Mouse (Mus musculus) adrenal gland, adult 18-20 months (tissue): ENCODE data around the gene C130050O18Rik. TPM values are rescaled to one million over a fixed set of nuclear protein-coding genes. Genes with fewer than 3 reads are reported as not detected.

Experiments used
- DNase-seq, 2 experiments: peaks; one replicate each; pipeline ENCODE4 v3.0.0; 2021 to 2022; ENCODE audit warnings: low spot score in 2 of 2
- total RNA-seq, 2 experiments: library from RNA; stranded (reverse); gene quantifications; 1 replicate in 1 of 2; 2 replicates in 1 of 2; pipeline ENCODE4 v1.2.3; 2021

Gene C130050O18Rik
- total RNA-seq, 2 experiments from 2014 or later: 0.53 to 0.93 TPM

DNA sequence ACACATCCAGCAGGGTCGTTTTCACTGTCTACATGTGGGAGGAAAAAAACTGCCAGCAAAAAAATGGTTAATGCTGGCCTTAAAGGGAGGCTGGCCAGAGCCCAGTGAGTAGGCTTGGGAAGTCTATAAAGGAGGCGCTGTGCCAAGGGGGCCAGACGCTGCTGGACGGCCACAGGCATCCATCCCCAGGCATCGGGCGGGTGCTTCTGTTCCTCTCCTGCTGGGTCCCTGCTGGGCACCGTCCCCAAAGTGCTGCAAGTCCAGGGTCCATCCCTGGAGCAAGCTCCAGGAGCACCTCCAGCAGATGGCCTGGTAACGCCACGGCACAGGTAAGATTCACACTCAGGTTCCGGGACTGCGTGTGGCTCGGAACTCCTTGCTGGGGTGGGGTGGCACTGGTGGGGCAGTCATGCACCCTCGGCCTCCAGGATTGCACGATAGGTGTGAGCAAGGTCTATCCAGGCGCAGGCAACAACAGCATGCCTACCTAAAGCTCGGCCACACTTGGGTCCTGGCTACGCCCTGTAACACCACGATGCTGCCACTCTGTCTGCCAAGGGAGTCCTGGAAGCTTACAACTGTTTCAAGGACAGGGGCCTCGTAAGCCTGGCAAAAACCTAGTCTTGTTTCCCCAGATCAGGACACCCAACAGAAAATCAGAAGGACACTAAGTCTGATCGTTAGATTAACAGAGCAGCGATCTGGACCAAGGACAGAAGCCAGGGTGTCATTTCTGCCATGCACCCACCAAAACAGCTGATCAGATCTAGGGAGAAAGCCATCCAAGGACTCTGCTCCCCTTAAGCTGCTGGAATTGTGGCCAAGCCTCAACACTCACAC is 18.2 kb downstream of the C130050O18Rik start, which contains the start of gene Gper1:
TSS of gene Gper1 (plus strand) at position 126 of the 840 bp plus-strand sequence.
- DNase-seq: no peak

DNA sequence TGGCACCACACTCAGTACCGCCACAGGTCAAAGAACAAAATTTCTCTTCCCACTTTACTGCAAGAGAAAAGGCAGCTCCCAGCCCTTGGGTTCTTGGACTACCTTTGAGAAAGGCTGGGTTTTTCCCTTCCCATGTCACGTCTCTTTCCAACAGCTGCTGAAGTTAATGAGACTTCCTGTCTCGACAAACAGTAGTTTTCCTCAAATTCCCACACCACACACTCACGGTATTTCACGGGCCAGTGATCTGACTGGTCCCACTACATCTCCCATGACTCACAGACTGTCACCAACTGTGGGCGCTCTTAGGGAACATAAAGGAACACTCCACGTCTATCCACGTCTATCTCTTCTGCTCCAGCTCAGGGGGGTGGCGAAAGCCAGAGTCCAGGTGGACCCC is 20.1 kb downstream of the C130050O18Rik start:
- DNase-seq: no peak

DNA sequence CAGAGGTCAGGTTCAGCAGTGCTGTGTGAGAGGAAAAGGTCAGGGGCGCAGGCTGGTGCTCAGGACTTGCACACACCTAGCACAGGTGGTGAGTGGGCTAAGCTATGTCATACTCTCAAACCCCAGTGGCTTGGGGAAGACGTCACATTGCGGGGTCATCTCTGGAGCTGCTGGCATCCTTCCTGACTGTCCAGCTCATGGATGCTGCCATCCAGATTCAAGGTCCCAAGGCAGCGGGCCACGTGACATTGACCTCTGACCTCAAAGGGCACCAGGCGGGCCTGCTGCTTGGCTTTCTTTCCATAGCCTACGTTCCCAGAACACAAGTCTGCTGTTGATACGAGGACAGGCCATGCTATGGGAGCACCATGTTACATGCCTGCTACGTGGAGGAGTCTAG is 21.9 kb downstream of the C130050O18Rik start:
- DNase-seq: no peak

DNA sequence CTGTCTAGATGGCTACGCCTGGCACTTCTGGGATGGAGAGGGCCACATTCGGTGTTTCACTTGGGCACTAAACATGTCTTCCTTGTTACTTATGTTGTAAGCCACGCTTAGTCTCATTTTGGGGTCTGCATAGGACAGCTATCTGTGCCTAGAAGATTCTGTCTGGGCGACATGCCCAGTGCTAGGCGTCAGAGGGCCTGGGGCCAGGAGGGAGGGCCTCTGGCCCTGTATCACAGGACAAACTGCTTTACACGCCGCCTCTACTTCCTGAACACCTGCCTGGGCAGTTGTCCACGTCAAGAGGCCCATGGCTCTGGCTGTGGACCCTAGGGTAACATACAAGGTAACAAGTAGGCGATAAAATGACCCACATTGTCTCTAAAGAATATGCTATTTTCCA is 22.9 kb downstream of the C130050O18Rik start:
- DNase-seq: no peak

DNA sequence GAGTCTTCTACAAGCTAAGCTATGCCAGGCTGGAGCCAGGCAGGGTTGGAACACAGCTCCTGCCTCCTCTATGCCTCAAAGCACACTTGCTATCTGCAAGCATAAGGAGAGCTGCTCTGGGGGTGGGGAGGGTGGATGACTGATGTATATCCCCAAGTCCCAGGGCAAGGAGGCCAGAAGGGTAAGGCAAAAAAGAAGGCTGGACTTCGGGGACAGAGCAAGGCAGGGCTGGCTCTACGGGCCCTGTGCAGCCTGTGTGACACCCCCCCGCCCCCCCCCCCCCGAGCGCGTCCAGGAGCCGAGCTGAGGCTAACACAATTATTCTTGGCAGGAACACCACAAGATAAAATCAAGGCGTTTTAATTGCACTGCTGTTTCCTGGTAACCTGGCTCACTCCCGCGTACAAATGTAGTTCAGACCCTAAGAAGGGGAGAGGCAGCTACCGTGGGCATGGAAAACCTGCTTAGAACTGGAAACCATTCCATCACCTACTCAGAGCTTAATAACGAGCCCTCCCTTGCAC is 24.8 kb downstream of the C130050O18Rik start:
- DNase-seq: no peak

DNA sequence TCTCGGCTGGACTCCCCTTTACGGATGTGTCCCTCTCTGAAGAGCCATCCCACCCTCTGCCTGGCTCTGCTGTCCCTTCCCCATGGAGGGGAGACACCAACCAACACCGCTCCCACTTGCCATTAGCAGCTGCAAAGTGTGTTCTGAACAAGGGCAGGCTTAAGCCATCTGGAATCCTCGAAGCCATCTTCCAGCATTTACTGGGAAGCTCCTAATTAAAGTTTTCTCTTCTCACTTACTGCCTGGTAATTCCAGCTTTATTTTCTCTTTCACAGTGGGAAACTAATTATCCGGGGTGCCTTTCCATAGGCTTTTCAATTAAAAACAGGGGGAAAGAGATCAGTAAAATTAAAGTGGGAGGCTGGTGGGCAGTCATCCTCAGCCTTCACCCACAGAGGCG is 27.3 kb downstream of the C130050O18Rik start:
- DNase-seq: no peak

DNA sequence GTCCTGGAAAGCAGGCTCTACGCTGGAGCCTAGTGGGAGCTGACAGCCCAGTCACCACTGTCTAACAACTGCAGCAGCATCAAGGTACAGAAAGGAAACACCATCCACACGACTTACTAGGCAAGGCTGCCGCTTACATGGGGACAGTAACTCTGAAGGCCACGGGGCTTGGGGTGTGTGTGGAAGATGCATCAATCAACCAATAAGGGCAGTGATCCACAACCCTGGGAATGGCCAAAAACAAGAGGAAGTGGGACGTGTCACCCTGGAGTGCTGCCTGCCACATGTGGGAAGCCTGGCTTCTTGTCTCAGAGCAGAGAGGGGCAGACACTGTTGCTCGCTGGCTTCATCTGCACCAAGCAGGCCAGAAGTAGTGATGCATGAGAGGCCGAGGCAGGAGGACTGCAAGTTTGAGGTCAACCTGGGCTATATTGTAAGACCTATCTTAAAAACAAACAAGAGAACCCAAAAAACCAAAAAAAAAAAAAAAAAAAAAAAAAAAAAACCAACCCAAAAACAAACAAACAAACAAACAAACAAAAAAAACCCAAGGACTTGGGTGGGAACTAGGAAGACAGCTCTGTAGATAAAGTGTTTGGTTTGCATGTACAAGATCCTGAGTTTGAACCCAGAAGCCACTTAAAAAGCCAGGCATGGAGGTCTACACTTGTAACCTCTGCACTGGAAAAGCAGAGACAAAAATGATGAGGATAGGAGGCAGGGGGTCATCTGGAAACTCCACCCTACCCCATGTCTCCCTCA is 27.8 kb downstream of the C130050O18Rik start:
- DNase-seq: no peak

DNA sequence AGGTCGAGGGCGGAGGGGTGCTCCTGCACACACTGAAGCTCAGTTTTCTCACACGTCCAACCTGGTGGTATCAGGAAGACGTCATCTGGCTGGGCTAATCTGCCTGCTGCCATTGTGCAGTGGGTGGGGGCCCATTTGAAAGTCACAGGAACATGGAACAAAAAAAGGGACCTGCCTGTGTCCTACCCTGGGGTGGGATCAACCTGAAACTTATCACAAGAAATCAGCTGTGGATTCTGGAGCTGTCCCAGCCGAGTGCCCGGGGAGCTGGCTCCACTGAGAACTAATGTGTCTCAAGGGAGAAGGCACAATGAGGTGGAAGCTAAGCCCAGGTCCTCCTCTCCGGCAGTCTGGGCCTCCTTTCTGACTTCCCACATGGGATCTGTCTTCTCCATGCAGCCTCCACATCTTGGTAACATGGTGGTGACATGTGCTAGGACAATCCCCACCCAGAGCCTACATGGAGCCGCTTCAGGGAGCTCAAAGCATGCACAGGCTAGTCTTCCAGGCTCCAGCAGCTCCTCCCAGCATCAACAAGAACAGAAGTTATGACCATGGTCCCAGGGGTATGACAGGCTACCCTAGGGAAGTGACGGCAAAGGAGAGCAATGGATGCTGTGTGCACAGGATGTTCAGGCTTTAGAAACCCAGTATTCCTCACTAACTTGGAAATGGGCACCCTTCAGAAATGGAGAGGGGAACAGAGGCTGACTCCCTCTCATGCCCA is 28.9 kb downstream of the C130050O18Rik start:
- DNase-seq: no peak

DNA sequence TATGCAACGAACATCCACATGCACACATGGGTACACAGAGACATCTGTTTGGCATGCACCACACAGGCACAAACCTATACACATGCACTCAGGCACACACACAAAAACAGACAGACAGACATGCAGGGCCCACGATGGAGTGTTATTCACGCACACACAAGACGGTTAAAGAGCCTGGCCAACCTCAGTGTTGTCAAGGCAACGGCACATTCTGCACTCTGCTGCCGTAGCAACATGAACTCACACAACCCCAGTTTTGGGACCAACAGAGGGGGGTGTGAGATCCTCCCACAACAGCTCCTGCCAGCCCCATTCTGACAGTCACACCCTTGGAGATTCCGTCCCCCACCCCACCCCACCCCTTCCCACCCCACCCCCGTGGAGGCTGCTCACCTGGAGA is 29.9 kb downstream of the C130050O18Rik start:
- DNase-seq: no peak

DNA sequence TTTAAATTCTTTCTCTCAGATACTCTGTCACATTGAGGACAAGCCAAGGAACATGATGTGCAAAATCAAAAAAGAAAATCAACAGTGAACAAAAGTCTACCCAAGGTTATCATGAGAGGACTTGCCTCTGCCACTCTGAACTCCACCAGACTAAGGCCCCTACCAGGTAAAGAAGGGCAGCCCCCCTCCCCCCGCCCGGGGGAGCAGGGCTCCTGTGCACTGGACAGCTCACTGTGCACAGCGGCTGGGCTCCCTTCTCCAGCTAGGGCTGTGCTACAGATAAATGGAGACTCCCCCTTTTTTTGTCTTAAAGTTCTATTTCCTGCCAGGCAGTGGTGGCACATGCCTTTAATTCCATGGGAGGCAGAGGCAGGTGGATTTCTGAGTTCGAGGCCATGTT is 32.7 kb downstream of the C130050O18Rik start:
- no peak for DNase-seq

DNA sequence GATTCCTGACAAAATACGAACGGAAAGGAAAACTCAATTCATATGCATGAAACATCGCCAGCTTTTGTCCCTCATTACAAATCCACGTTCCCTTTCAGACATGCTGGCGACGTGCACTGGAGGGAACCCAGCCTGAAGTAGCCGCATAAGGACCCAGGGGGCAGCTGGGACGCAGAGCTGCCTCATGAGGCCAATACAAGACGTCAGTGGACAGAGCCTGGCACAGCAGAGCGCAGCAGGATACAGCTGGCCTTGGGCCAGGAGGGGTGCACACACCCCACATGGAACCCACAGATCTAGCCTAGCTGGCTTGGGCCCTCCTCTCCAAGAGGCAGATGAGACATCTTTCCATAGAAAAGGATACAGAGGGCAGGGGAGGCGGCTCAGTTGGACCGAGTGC is 33.4 kb downstream of the C130050O18Rik start:
- DNase-seq: no peak

DNA sequence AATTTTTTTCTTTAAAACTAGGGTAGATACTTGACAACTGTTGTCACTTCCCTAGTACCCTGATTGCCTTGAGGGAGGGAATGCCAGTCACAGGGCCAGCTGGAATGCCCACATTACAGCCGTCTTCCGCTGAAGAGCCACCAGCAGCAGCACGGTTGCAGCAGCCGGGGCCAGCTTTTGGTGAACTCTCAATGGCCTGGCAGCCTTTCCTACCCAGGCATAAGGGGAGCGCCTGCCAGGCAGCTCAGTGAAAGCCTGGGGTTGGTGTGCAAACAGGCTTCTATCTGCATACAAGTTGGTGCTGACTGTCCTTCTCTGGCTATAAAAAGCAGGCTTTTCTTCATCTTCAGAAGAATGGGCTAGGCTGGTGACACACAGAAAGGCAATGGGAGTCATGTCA is 35.4 kb downstream of the C130050O18Rik start:
- no peak for DNase-seq

DNA sequence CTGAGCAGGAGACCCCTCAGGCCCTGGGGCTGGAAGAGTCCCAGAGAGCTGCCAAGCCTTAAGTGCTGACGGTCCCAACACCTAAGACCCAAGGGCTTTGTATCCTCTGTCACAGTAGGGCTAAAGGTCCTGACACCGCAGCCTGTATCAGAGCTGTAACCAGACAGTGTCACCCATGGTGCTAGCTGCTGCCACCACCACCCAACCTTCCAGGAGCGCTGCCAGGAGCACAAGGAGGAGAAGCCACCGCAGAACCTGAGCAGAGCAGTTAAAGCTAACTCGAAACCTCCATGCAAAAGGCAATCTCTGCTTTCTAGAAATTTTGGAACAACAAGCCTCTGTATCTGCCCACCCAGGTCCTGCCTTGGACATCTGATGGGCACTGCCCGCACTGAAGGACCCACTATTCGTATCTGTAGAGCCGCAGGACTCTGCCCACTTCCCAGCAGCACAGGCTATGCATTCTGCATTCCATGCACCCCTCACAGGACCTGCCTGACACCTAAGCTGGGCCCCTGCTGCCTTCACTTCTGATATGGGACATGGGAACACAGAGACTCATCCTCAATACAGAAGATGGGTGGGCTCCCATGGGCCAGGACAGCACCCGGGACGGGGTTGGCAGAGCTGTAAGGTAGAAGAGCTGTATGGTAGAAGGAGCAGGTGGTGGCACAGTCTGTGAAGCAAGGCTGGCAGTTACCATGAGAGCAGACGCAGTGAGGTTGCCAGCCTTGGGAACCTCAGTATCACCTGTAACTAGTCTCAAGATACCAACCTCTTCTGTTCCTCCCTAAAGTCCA is 36.0 kb downstream of the C130050O18Rik start:
- no peak for DNase-seq

DNA sequence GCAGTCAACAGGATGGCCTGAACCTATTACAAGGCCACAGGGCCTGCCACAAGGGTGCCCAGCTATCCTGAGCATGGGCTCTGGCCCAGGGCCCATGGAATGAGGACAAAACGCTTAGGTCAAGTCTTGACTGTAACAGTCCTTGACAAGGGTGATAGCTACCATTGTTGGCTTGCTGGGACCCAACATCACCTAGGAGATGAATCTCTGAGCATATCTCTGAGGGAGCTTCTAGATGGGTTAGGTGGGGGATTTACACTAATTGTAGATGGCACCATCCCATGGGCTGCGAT is 36.6 kb downstream of the C130050O18Rik start:
- DNase-seq: no peak

DNA sequence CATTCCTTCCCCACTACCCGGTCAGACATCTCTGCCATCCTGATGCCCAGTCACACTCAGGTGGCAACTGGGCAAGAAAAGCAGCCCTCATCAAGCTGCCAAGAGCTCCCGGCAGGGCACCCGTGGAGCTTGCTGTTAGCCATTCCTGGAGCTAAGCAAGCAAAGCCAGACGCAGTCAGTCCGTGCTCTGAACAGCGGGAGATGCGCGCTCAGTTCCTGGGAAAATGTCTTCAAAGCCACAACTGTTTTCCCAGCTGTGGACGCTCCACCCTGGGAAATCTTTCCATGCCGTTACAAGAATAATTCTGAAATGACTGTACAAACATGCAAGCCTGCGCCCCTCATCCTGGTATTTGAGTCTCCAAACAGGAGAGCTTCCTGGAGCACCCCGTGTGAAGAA is 37.3 kb downstream of the C130050O18Rik start:
- DNase-seq: no peak

DNA sequence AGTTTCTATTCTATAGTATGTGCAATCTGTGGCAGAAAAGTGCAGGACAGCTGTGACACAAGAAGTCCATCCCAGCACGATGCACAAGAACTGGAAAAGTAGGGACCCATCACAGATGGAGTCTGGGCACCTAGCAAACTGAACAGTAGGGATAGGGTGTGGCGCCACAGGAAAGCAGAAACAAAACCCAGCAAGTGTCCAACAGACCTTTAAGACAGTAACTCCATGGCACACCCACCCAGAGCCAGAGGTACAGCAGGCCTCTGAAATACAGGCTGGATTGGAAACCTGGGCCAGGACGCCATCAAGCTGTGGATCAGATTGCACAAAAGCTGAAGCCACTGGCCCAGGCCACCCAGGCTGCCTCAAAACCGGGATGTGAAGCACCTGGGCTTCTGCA is 37.9 kb downstream of the C130050O18Rik start:
- no peak for DNase-seq

DNA sequence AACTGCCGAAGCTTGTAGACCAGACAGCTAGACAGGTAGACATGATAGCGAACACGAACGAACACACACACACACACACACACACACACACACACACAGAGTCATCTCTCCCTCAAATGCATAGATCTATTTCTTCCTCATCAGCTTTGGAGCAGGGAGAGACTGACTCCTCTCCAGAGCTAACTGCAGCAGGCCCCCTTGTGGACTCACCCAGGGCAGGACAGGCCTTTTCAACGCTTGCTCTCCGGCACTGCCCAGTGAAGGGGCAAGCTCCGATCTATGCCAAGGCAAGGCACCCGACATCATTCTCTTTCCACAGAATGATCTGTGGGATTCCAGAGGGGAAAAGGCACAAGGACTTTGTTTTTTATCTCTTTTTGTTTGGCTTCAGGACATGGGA is 40.2 kb downstream of the C130050O18Rik start:
- DNase-seq: no peak

DNA sequence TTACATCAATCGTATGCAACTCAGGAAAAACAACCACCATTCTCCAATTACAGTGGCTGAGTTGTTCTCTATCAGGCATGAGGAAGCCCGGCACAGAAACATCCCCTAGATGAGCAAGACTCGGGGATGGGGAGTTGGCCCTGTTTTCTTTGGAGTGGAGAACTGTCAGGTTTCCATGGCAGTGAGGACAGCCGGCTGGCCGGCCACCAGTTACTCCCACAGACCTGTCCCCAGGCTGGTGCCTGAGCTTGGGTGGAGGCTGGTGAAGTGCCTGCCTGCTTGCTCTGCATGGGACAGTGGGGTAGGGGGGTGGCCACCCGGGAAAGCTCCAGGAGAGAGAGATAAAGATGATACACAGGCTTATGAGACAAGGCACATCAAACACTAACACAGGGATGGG is 42.9 kb downstream of the C130050O18Rik start:
- no peak for DNase-seq

DNA sequence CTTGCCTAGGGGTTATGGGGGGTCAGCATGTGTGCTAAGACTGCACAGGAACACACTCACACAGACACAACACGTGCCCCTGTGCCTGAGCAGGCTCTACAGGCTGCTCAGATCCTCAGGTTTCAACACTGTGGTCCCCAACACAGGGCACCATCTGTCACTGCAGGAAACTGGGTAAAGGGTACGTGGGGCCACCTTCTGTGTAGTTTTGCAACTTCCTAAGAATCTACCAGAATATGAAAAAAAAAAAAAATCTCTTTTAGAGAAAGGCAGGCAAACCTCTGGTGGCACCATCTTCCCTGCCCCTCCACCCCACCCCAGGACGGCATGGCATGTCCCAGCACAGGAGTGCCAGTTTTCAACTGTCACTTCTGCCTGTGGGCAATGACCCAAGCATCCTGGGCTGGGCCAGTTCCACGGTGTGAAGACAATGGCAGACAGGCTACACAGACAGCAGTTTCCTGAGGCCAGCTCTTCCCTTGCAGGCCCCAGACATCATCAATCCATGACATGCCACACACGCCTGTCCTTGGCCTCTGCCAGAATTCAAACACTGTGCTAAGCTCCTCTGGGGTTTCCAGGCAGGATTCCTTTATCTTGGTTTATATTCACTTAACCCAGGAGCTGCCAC is 44.2 kb downstream of the C130050O18Rik start:
- peak; percentile 16 to 31 for DNase-seq

DNA sequence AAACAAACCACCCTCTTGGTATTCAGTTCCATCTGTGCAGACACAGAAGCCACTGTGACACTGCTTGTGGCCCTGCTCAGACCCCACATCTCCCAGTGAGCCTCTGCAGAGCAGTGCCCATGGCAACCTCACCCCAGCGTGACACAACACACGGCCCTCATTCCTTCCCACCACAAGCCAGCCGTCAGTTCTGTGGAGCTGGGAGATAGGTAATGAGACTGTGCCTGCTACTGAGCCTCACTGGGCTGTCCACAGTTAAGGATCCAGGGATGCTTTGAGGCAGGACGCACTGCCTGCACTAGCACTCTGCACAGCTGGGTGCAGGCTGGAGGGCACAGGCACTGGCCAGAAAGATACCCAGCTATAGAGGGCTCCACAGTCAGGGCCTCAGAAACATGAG is 44.8 kb downstream of the C130050O18Rik start:
- no peak for DNase-seq
